Mouse (Mus musculus) adrenal gland, adult 10 weeks (tissue): ENCODE measurements around the gene Cyp21a1. TPM values are rescaled to one million over a fixed set of nuclear protein-coding genes. Genes with fewer than 3 reads are reported as not detected.

ENCODE experiments used
- polyA plus RNA-seq: library from polyadenylated mRNA; stranded (reverse); fragments of 350-450 nt; fragmentation: Illumina TruSeq; extraction: RNeasy Lipid Tissue Mini Kit (QIAGEN cat#74804); gene quantifications from one replicate; pipeline ENCODE4 v1.2.3, GENCODE M21; 2014; ENCODE audit warnings: low read depth, low replicate concordance

Cyp21a1 gene
- polyA plus RNA-seq, result 560 TPM

DNA sequence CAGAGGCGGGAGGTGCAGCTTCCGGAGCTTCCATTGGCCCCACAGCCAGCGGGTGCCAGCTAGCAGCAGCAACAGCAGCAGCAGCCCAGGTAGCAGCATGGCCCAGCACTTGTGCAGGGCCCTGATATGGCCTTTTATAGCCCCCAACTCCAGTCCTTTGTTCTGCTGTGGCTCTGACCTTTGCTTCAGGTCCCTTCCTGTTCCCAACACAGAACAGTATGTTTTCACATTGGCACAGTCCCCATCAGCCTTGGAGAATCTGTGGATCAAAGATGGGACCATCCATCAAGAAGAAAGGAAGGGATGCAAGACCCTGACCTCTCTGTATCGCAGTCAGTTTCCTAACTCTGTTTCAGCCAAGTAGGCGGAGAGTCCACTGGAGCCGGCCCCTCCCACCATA lies at the start of gene Cyp21a1:
Gene Cyp21a1 (minus strand): TSS at position 261 of the 400 bp plus-strand sequence.

DNA sequence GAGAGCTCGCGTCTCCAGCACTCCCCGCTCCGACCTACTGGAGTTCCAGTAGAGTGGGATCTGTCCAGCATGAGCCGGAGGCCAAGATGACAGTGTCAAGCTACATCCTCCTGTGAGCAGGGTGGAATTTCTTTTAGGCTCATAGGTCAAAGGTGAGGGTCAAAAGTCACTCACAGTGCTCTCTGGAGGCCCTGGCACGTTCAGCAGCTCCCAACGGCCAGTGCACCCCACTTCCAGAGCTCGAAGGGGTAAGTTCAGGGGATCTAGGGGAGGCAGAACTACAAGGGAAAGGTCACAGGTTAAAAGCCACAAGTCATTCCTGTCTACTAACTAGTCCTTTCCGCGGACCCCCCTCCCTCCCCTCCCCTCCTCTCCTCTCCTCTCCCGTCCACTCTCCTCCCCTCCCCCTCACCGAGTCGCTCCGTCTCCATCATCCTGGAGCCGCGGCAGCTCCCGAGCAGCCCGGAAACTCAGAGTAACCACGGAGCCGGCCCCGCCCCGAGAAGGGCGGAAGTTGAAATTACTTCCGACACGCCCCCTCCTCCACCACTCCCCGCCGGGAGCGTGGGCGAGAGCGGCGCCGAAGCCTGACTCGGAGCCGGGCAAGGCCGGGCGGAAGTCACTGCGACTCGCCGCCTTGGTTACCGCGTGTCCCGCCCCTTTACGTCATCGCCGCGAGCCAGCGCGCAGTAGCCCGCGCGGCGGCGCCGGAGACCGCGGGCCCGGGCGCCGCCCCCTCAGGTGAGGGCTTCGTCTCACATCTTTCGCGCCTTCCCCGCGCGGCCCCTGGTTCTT lies 45.6 kb upstream of the Cyp21a1 start, which contains the start of the genes Skiv2l and Nelfe:
Gene Skiv2l (minus strand): TSS at position 489 of the 795 bp plus-strand sequence.
Gene Nelfe (plus strand): TSS at position 670 of the 795 bp plus-strand sequence.

DNA sequence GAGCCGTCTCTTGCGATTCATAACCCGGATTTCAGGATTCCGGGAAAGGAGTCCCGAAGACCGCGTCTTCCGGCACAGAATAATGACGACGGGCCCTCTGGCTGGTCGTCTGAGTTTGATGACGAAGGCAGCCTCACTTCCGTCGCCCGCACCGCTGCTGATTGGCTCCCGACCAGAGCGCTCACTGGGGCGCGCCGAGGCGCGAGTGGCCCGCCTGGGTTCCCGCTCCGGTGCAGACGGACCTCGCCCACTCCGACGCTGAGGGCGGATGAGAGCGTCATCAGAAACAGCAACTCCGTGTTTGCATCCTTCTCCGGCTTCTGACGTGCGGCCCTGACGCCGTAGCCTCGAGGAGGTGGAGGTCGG lies 32.5 kb upstream of the Cyp21a1 start, which contains the start of the genes Stk19 and Dxo:
Gene Stk19 (minus strand): TSS at position 90 of the 366 bp plus-strand sequence.
Gene Dxo (plus strand): TSS at position 164 of the 366 bp plus-strand sequence.

Other genes with a start within 250 kb of the Cyp21a1 start
- 1.3 TPM for gene Notch4, start 240.3 kb downstream of the Cyp21a1 start, polyA plus RNA-seq
- gene Gpsm3, start 214.8 kb downstream of the Cyp21a1 start, polyA plus RNA-seq, result not detected
- 14.3 TPM for gene Pbx2, start 213.3 kb downstream of the Cyp21a1 start, polyA plus RNA-seq
- not detected for gene Ager, start 206.7 kb downstream of the Cyp21a1 start, polyA plus RNA-seq
- gene Rnf5, start 200.9 kb downstream of the Cyp21a1 start, polyA plus RNA-seq, result 60.1 TPM
- 3.4 TPM for gene Agpat1, start 200.3 kb downstream of the Cyp21a1 start, polyA plus RNA-seq
- not detected for gene Egfl8, start 188.6 kb downstream of the Cyp21a1 start, polyA plus RNA-seq
- gene Ppt2, start 176.1 kb downstream of the Cyp21a1 start, polyA plus RNA-seq, result 5.6 TPM
- 3.4 TPM for gene Prrt1, start 175.0 kb downstream of the Cyp21a1 start, polyA plus RNA-seq
- gene Fkbpl, start 159.8 kb downstream of the Cyp21a1 start, polyA plus RNA-seq, result 4.7 TPM
- gene Atf6b, start 157.4 kb downstream of the Cyp21a1 start, polyA plus RNA-seq, result 2.6 TPM
- gene Tnxb, start 134.0 kb downstream of the Cyp21a1 start, polyA plus RNA-seq, result 0.17 TPM
- gene C4b, start 60.7 kb downstream of the Cyp21a1 start, polyA plus RNA-seq, result 9.4 TPM
- gene Stk19, start 32.4 kb upstream of the Cyp21a1 start, polyA plus RNA-seq, result 11.5 TPM
- gene Dxo, start 32.5 kb upstream of the Cyp21a1 start, polyA plus RNA-seq, result 3.9 TPM
- gene Skiv2l, start 45.6 kb upstream of the Cyp21a1 start, polyA plus RNA-seq, result 3.8 TPM
- gene Nelfe, start 45.8 kb upstream of the Cyp21a1 start, polyA plus RNA-seq, result 2.9 TPM
- gene Cfb, start 58.0 kb upstream of the Cyp21a1 start, polyA plus RNA-seq, result 1.3 TPM
- 2.7 TPM for gene Zbtb12, start 74.9 kb upstream of the Cyp21a1 start, polyA plus RNA-seq
- 1.3 TPM for gene Gm20547, start 77.5 kb upstream of the Cyp21a1 start, polyA plus RNA-seq
- 20.2 TPM for gene C2, start 93.7 kb upstream of the Cyp21a1 start, polyA plus RNA-seq
- 10.5 TPM for gene Ehmt2, start 93.9 kb upstream of the Cyp21a1 start, polyA plus RNA-seq
- gene Slc44a4, start 109.9 kb upstream of the Cyp21a1 start, polyA plus RNA-seq, result not detected
- gene Neu1, start 126.7 kb upstream of the Cyp21a1 start, polyA plus RNA-seq, result 3.5 TPM
- gene Hspa1b, start 154.7 kb upstream of the Cyp21a1 start, polyA plus RNA-seq, result 46.5 TPM
- not detected for gene Gm20481, start 165.4 kb upstream of the Cyp21a1 start, polyA plus RNA-seq
- 23.9 TPM for gene Hspa1a, start 167.6 kb upstream of the Cyp21a1 start, polyA plus RNA-seq
- not detected for gene Hspa1l, start 168.1 kb upstream of the Cyp21a1 start, polyA plus RNA-seq
- gene Lsm2, start 177.3 kb upstream of the Cyp21a1 start, polyA plus RNA-seq, result 9.4 TPM
- 10.7 TPM for gene Vars, start 196.4 kb upstream of the Cyp21a1 start, polyA plus RNA-seq
- gene Vwa7, start 212.0 kb upstream of the Cyp21a1 start, polyA plus RNA-seq, result not detected
- not detected for gene Sapcd1, start 223.5 kb upstream of the Cyp21a1 start, polyA plus RNA-seq
- not detected for gene Msh5, start 242.2 kb upstream of the Cyp21a1 start, polyA plus RNA-seq
- gene Clic1, start 245.4 kb upstream of the Cyp21a1 start, polyA plus RNA-seq, result 23.6 TPM